In genomic region chr16:72800121-72800749, GRCm38 (mm10) we compare ENCODE assay signal across 10 mouse cellular contexts.
DNase-seq lines count a peak whose midpoint lies in the region; ATAC-seq lines count a peak whose summit lies in the region.
"Had no signal": no experiment of that assay in that cellular context is flagged by ENCODE, and none has a peak within 500 bp of the region (broad histone marks: within the 10 kb centered on the region; RNA-seq: fewer than 3 reads in every experiment).

No protein-coding gene starts in this region.

- no peak overlapping the region for H3K9ac ChIP-seq in forebrain, embryonic 13.5 days
- H3K9ac ChIP-seq in forebrain, embryonic 15.5 days (replicated peaks), result no peak overlapping the region
- H3K9ac ChIP-seq: heart, embryonic 15.5 days; liver, embryonic 15.5 days had no signal

- no peak overlapping the region for H3K4me3 ChIP-seq in forebrain, embryonic 13.5 days
- H3K4me3 ChIP-seq in forebrain, embryonic 15.5 days, result no peak overlapping the region
- H3K4me3 ChIP-seq: heart, embryonic 15.5 days; liver, embryonic 15.5 days had no signal

- WGBS in forebrain, embryonic 13.5 days, result 72% methylated on average over 15 of the region's 15 CpGs
- 64% methylated on average over 15 of the region's 15 CpGs for WGBS in forebrain, embryonic 15.5 days

- 0 out of 2 replicates have a peak overlapping the region, but pooled peaks have one; percentile 19 for H3K27ac ChIP-seq in forebrain, embryonic 13.5 days
- H3K27ac ChIP-seq in forebrain, embryonic 15.5 days (replicated peaks), result no peak overlapping the region
- H3K27ac ChIP-seq: heart, embryonic 15.5 days; liver, embryonic 15.5 days had no signal

- no peaks in the 10 kb centered on the region for H3K27me3 ChIP-seq in forebrain, embryonic 13.5 days
- H3K27me3 ChIP-seq in forebrain, embryonic 15.5 days, result no peaks in the 10 kb centered on the region
- H3K27me3 ChIP-seq: heart, embryonic 15.5 days; liver, embryonic 15.5 days had no signal

- no peak overlapping the region for H3K4me2 ChIP-seq in forebrain, embryonic 13.5 days
- H3K4me2 ChIP-seq in forebrain, embryonic 15.5 days (replicated peaks), result no peak overlapping the region
- H3K4me2 ChIP-seq: heart, embryonic 15.5 days; liver, embryonic 15.5 days had no signal

- H3K9me3 ChIP-seq in forebrain, embryonic 13.5 days (replicated peaks), result no peaks in the 10 kb centered on the region
- H3K9me3 ChIP-seq in forebrain, embryonic 15.5 days, result no peaks in the 10 kb centered on the region
- H3K9me3 ChIP-seq: heart, embryonic 15.5 days; liver, embryonic 15.5 days had no signal

- 0 out of 2 replicates have a peak, but pooled peaks cover 9% of the 10 kb centered on the region for H3K4me1 ChIP-seq in forebrain, embryonic 13.5 days
- H3K4me1 ChIP-seq in forebrain, embryonic 15.5 days, result peaks cover 24% of the 10 kb centered on the region
- H3K4me1 ChIP-seq: heart, embryonic 15.5 days; liver, embryonic 15.5 days had no signal

- ATAC-seq in forebrain, embryonic 13.5 days, result no peak
- no peak for ATAC-seq in forebrain, embryonic 15.5 days (replicated peaks)

- peak; percentile 77 for DNase-seq in brain, adult 2 months (ENCODE audit: low read depth, low spot score)
- peak; percentile 45 to 49 for DNase-seq in gastrocnemius, adult 8-10 months (ENCODE audit: low spot score in 2 of 2)
- DNase-seq in left cerebral cortex, postnatal 4 days, result peak; percentile 25
- DNase-seq in embryo, embryonic 10.5 days (ENCODE audit: low spot score), result no peak
- DNase-seq in adrenal gland, postnatal 25 days, result no peak
- DNase-seq in testis, postnatal 14 days (ENCODE audit: low spot score), result no peak

- no peaks in the 10 kb centered on the region for H3K36me3 ChIP-seq in forebrain, embryonic 13.5 days (ENCODE audit: poor library complexity, severe bottlenecking)
- no peaks in the 10 kb centered on the region for H3K36me3 ChIP-seq in forebrain, embryonic 15.5 days
- H3K36me3 ChIP-seq: heart, embryonic 15.5 days; liver, embryonic 15.5 days had no signal

- intact Hi-C loops in left cerebral cortex, postnatal 4 days (cut with DNase I), result no loop called here

Comparison
In these comparisons a context has a peak if more than half of its experiments do, and no peak if none do; other contexts are left out.
1. DNase-seq: peak in brain, adult 2 months (single experiment), gastrocnemius, adult 8-10 months (2 of 2) and left cerebral cortex, postnatal 4 days (single experiment); none in embryo, embryonic 10.5 days (single experiment), adrenal gland, postnatal 25 days (single experiment) and testis, postnatal 14 days (single experiment).